Mouse (Mus musculus) embryonic fibroblast, embryonic 13.5 days (primary cell): ENCODE measurements around the gene Btbd11.

Experiments
- CTCF ChIP-seq: IDR thresholded peaks from 2 replicates; pipeline ENCODE4 v1.5.1; 2011; ENCODE audit warnings: mild to moderate bottlenecking, control low read depth, low read length, moderate library complexity, borderline replicate concordance; ENCODE audit not compliant: insufficient read depth
- POLR2A ChIP-seq: IDR thresholded peaks from 2 replicates; pipeline ENCODE4 v1.6.1; 2011; ENCODE audit warnings: low read depth, mild to moderate bottlenecking, control low read depth, low read length, moderate library complexity

GRCm38 (mm10) chr10:85598603-85599542 is 212.3 kb downstream of the Btbd11 start:
- TF ChIP-seq POLR2A (no peak), CTCF (no peak)
